Mouse (Mus musculus) heart, embryonic 14.5 days (tissue): ENCODE measurements around the gene Wbp1l. TPM values are rescaled to one million over a fixed set of nuclear protein-coding genes. Genes with fewer than 3 reads are reported as not detected.

Experiments
- ATAC-seq: fragments of 200-750 bp; cut with Nextera tagmentation; 2 replicates; pipeline ENCODE4 v1.8.0; 2017; ENCODE audit warnings: low read depth, moderate TSS enrichment; ENCODE audit not compliant: insufficient number of reproducible peaks, insufficient read depth, low FRiP score
- H3K27ac ChIP-seq, 2 experiments: fragments of 200-500 bp in 1 of 2; fragments of 300-500 bp in 1 of 2; sonication (generic) in 1 of 2; replicated peaks in 1 of 2; 2 replicates each; pipeline ENCODE4 v1.5.1; 2012 to 2014; ENCODE audit warnings: low read depth in 2 of 2, low read length in 2 of 2, control low read depth in 1 of 2, mild to moderate bottlenecking in 1 of 2, mixed read lengths in 1 of 2; ENCODE audit not compliant: control insufficient read depth in 1 of 2, insufficient read depth in 1 of 2
- H3K27me3 ChIP-seq: fragments of 300-500 bp; sonication (generic); 2 replicates; pipeline ENCODE4 v1.6.1; 2014; ENCODE audit warnings: mild to moderate bottlenecking, low read length, control low read depth; ENCODE audit not compliant: control insufficient read depth, insufficient read depth
- H3K36me3 ChIP-seq: fragments of 300-500 bp; sonication (generic); 2 replicates; pipeline ENCODE4 v1.6.1; 2014; ENCODE audit warnings: mild to moderate bottlenecking, control low read depth, low read length, mixed read lengths; ENCODE audit not compliant: control insufficient read depth, insufficient read depth
- H3K4me1 ChIP-seq, 2 experiments: fragments of 200-500 bp in 1 of 2; fragments of 300-500 bp in 1 of 2; sonication (generic) in 1 of 2; 2 replicates each; pipeline ENCODE4 v1.6.1; 2012 to 2014; ENCODE audit warnings: low read length in 2 of 2, control low read depth in 1 of 2, mixed read lengths in 1 of 2; ENCODE audit not compliant: control insufficient read depth in 2 of 2, insufficient read depth in 2 of 2
- H3K4me2 ChIP-seq: fragments of 300-500 bp; sonication (generic); 2 replicates; pipeline ENCODE4 v1.6.1; 2014; ENCODE audit warnings: mild to moderate bottlenecking, low read length
- H3K4me3 ChIP-seq, 2 experiments: fragments of 200-500 bp in 1 of 2; fragments of 300-500 bp in 1 of 2; sonication (generic) in 1 of 2; 2 replicates each; pipeline ENCODE4 v1.5.1; 2012 to 2014; ENCODE audit warnings: low read length in 2 of 2, mild to moderate bottlenecking in 2 of 2, control low read depth in 1 of 2, low read depth in 1 of 2, moderate library complexity in 1 of 2; ENCODE audit not compliant: control insufficient read depth in 1 of 2, insufficient read depth in 1 of 2
- H3K9ac ChIP-seq: fragments of 300-500 bp; sonication (generic); 2 replicates; pipeline ENCODE4 v1.6.1; 2014; ENCODE audit warnings: mild to moderate bottlenecking, low read length
- H3K9me3 ChIP-seq: fragments of 300-500 bp; sonication (generic); 2 replicates; pipeline ENCODE4 v1.6.1; 2016; ENCODE audit warnings: low read length, control low read depth; ENCODE audit not compliant: control insufficient read depth
- WGBS: fragments of 180-500 bp; shearing (Covaris S2); extraction: QIAGEN DNeasy Blood & Tissue Kit; methylation state at CpG from one replicate; pipeline ENCODE4 v1.1.7; 2014; 5-methylcytosine and 5-hydroxymethylcytosine counted together
- polyA plus RNA-seq: library from polyadenylated mRNA; unstranded; fragments of >200 nt; fragmentation: Nextera tagmentation; extraction: Ambion mirVana; gene quantifications from 2 replicates; pipeline ENCODE4 v1.2.1, GENCODE M21; 2014

Wbp1l gene
- polyA plus RNA-seq, 1 experiment from 2014 or later = 48.8 TPM

DNA sequence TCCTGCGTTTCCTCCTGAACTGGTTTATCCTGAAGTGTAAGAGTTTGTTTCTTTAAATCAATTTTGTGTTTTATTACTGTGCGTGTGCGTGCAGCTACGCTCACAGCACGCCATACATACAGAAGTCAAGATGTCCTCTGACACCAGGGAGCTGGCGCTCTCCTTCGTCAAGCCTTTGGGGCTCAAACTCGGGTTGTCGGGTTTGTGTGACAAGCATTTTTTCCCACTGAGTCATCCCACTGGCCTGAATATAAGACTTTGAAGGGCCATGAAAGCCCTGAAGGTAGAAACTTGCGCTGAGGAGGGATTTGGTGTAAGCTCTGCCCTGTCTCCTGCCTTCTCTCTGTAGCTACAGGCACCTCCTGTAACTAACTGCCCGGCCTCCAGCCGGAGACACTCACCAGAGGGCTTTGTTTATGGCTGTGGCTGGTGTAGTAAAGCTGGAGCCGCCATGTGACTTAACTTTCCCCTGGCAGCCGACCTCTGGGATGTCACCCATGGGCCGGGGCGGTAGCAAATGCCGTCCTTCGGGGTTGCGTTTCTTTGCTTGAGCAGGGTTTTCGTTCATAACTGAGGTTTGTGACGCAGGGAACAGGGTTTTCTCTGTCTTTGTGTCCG, 43.4 kb downstream of the Wbp1l start:
- ATAC-seq = no peak
- 45% methylated on average over 22 of the region's 22 CpGs for WGBS
- H3K9ac ChIP-seq = peak overlapping the region; percentile 42
- H3K36me3 ChIP-seq = peaks cover 51% of the 10 kb centered on the region
- H3K27ac ChIP-seq = peak overlapping the region; percentile 90 to 97
- H3K27me3 ChIP-seq = no peaks in the 10 kb centered on the region
- H3K4me1 ChIP-seq = peaks cover 69 to 93% of the 10 kb centered on the region in 2 experiments
- no peak overlapping the region for H3K4me3 ChIP-seq
- H3K4me2 ChIP-seq = peak overlapping the region; percentile 26
- H3K9me3 ChIP-seq = no peaks in the 10 kb centered on the region

DNA sequence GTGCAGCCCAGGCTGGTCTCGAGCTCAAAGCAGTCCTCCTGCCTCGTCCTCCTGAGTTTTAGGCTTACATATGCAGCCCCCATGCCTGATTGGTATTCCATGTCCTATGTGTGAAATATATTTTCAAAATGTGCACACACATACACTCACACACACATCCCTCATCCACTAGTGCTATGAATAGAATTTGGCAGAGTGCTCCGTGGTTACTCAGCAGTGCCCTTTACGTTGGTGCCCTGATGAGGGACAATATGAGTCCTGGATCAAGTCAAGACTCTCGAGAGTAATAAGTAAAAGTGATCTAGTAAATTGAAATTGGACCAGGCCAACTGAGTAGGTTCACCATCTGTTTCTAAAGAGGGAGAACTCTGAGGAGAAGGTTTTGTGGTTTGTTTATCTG, 44.4 kb downstream of the Wbp1l start:
- Histone ChIP-seq H3K27ac (peak overlapping the region; percentile 90 to 97), H3K36me3 (peaks cover 53% of the 10 kb centered on the region), H3K4me1 (peaks cover 69 to 96% of the 10 kb centered on the region in 2 experiments), H3K4me3 (no peak overlapping the region), H3K9me3 (no peaks in the 10 kb centered on the region), H3K9ac (peak overlapping the region; percentile 42), H3K27me3 (no peaks in the 10 kb centered on the region), H3K4me2 (peak overlapping the region; percentile 38)
- 33% methylated on average over 5 of the region's 5 CpGs for WGBS
- ATAC-seq = no peak

DNA sequence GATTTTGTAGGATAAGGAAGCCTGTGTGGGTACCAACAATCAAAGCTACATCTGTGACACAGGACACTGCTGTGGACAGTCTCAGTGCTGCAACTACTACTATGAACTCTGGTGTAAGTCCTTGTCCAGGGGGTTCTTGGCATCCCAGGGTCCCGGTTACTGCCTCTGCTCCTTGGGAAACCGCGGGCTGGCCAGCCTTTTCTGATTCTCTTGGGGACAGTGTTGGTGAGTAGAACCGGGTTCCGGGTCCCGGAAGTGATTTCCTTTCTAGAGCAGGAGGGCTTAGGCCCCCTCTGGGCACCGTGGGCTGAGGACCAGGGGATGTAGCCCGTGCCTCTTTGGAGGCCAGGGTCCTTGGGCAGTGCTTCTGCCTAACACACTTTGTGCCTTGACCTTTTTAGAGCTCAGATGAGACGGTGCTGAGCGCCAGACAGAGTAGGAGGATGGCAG, 45.5 kb downstream of the Wbp1l start:
- no peak overlapping the region for H3K4me3 ChIP-seq
- 42% methylated on average over 10 of the region's 10 CpGs for WGBS
- no peak for ATAC-seq
- peak overlapping the region; percentile 55 for H3K9ac ChIP-seq
- no peaks in the 10 kb centered on the region for H3K27me3 ChIP-seq
- no peaks in the 10 kb centered on the region for H3K9me3 ChIP-seq
- H3K4me2 ChIP-seq = peak overlapping the region; percentile 38
- H3K36me3 ChIP-seq = peaks cover 53% of the 10 kb centered on the region
- H3K27ac ChIP-seq = peak overlapping the region; percentile 86 to 97
- peaks cover 66 to 86% of the 10 kb centered on the region in 2 experiments for H3K4me1 ChIP-seq

DNA sequence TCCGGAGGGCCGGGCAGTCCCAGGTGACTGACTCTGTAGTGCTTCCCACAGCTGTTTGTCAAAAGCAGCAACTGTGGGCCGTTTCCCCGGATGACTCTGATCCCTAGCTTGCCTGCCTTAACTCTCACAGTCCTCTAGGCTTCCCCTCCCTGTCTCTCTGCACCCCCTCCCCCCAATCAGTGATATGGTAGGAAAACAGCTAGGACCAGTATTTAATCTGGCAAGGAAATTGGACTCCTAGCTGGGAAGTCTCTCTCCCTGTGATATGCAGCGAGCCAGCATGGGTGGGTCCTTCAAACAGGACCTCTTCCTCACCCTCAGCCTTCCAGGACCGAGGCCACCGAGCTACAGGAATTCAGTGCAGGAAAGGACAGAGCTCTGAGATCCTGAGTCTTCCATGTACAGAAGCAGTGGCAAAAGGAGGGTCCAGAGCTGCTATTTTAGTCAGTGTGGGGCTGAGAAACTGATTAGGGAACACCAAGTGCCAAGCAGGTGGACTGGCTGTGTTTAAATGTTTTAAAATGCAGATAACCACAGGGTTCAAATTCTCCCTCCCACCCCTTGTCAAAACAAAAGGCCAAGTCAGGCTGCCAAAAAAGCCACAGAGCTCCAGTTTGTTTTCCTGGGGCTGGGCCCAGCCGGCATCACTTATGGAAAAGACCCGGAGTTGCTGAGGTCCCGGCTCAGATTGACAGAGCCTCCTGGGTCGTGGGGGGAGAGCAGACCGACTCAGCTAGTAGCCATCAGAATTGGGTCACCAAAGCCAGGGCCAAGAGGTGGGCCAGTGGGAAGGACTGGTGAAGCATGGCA, 46.1 kb downstream of the Wbp1l start:
- Histone ChIP-seq H3K4me2 (peak overlapping the region; percentile 38), H3K36me3 (peaks cover 54% of the 10 kb centered on the region), H3K27ac (peak overlapping the region; percentile 86 to 97), H3K27me3 (no peaks in the 10 kb centered on the region), H3K4me1 (peaks cover 59 to 79% of the 10 kb centered on the region in 2 experiments), H3K9ac (peak overlapping the region; percentile 55), H3K9me3 (no peaks in the 10 kb centered on the region), H3K4me3 (no peak overlapping the region)
- 6% methylated on average over 12 of the region's 12 CpGs for WGBS
- ATAC-seq = peak; percentile 65

DNA sequence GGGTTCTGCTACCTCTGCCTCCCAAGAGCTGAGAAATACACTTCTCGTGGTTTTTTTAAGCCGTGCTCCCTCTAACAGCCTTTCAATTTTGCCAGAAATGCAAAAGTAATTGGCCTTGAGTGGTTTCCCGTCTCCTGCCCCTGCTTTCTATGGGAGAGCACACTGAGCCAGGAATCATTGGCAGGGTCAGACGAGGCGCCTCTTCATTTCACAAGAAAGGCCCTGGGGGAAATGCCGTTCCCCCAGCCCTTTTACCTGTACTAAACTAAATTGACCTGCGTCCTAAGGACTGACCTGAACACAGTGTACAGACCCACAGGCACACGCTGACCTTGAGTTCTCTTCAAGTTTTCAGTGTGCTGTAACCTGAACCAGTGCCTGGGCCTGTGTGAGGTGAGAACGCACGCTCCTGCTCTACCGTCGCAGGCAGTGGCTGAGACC, 47.2 kb downstream of the Wbp1l start:
- ATAC-seq = no peak
- peak overlapping the region; percentile 55; the same call in 1 of the 2 replicates for H3K9ac ChIP-seq
- no peaks in the 10 kb centered on the region for H3K9me3 ChIP-seq
- H3K36me3 ChIP-seq = peaks cover 46% of the 10 kb centered on the region
- 75% methylated on average over 12 of the region's 12 CpGs for WGBS
- no peak overlapping the region for H3K4me3 ChIP-seq
- H3K27ac ChIP-seq = peak overlapping the region; percentile 52 to 97; a peak in 3 of 4 replicates
- peaks cover 51 to 69% of the 10 kb centered on the region in 2 experiments for H3K4me1 ChIP-seq
- no peaks in the 10 kb centered on the region for H3K27me3 ChIP-seq
- H3K4me2 ChIP-seq = no peak overlapping the region

DNA sequence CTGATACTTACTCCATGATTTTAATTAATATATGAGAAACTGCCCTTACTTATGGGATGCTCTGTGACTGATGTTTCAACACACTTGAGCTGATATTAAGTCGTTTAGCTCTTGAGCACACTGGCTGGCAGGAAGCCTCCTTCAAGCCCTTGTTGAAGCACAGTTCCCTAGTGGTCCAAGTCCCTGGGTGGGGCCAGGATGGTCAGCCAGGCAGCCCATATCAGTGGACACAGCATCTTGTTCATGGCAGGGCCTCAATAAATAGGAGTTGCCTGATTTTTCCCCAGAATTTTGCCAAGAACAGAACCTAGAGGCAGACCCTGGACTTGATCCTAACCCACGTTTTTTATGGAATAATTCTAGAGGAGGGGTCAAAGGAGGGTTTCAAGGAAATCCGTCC, 48.4 kb downstream of the Wbp1l start:
- Histone ChIP-seq H3K4me3 (no peak overlapping the region), H3K9ac (no peak overlapping the region), H3K27me3 (no peaks in the 10 kb centered on the region), H3K9me3 (no peaks in the 10 kb centered on the region), H3K4me1 (peaks cover 40 to 57% of the 10 kb centered on the region in 2 experiments), H3K27ac (no peak overlapping the region), H3K36me3 (peaks cover 53% of the 10 kb centered on the region), H3K4me2 (no peak overlapping the region)
- WGBS = 55% methylated on average over 3 of the region's 3 CpGs
- no peak for ATAC-seq

DNA sequence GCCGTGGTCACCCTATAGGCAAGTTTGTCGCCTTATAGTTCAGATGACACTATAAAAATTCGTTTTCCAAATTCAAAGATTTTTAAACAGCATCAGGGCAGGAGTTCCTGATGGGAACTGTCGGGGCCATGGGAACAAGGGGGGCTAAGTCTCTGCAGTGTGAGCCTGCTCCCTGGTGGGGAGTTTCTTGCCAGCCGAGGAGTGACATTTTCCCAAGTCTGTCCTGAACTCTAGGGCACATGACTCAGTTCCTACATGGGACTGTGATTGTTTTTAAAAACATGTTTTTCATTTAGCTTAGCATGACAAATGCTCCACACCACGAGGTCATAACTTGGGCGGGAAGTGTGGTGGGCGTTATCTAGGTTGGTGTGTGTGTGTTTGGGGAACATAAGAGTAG, 49.0 kb downstream of the Wbp1l start:
- H3K4me3 ChIP-seq = no peak overlapping the region
- H3K27me3 ChIP-seq = no peaks in the 10 kb centered on the region
- no peak overlapping the region for H3K27ac ChIP-seq
- H3K36me3 ChIP-seq = peaks cover 57% of the 10 kb centered on the region
- H3K9ac ChIP-seq = no peak overlapping the region
- no peak for ATAC-seq
- H3K4me2 ChIP-seq = no peak overlapping the region
- WGBS = 75% methylated on average over 8 of the region's 8 CpGs
- H3K4me1 ChIP-seq = peaks cover 34 to 51% of the 10 kb centered on the region in 2 experiments
- H3K9me3 ChIP-seq = no peaks in the 10 kb centered on the region
